Mouse (Mus musculus) small intestine, adult 2 months (tissue): Measurements from ENCODE around the gene Chchd5. TPM values are rescaled to one million over a fixed set of nuclear protein-coding genes. Genes with fewer than 3 reads are reported as not detected.
A peak's percentile ranks its signal among the peaks of the same experiment; 100 is the strongest.

Experiments used
- H3K27ac ChIP-seq: fragments of 200-500 bp; 2 replicates; pipeline ENCODE4 v1.5.1; 2012; ENCODE audit warnings: low read depth, low read length, control low read depth, inconsistent platforms; ENCODE audit not compliant: insufficient read depth
- H3K27me3 ChIP-seq: fragments of 200-500 bp; 2 replicates; pipeline ENCODE4 v1.6.1; 2012; ENCODE audit warnings: mild to moderate bottlenecking, moderate library complexity, low read length, inconsistent platforms; ENCODE audit not compliant: control insufficient read depth, insufficient read depth
- H3K36me3 ChIP-seq: fragments of 200-500 bp; 2 replicates; pipeline ENCODE4 v1.6.1; 2012; ENCODE audit warnings: mild to moderate bottlenecking, low read length, control low read depth, inconsistent platforms; ENCODE audit not compliant: control insufficient read depth, insufficient read depth
- H3K4me1 ChIP-seq: fragments of 200-500 bp; 2 replicates; pipeline ENCODE4 v1.6.1; 2012; ENCODE audit warnings: low read length, inconsistent platforms, mixed read lengths; ENCODE audit not compliant: control insufficient read depth, insufficient read depth, insufficient read length
- H3K4me3 ChIP-seq: fragments of 200-500 bp; 2 replicates; pipeline ENCODE4 v1.5.1; 2012; ENCODE audit warnings: low read depth, mild to moderate bottlenecking, control low read depth, inconsistent platforms, low read length, moderate library complexity
- CTCF ChIP-seq: fragments of 200-500 bp; IDR thresholded peaks from 2 replicates; pipeline ENCODE4 v1.5.1; 2012; ENCODE audit warnings: low read depth, mild to moderate bottlenecking, control low read depth, inconsistent platforms, low read length, moderate library complexity, mixed read lengths; ENCODE audit not compliant: insufficient replicate concordance, insufficient read length; ENCODE audit errors: extremely low read depth
- POLR2A ChIP-seq: fragments of 200-500 bp; IDR thresholded peaks from 2 replicates; pipeline ENCODE4 v1.6.1; 2012; ENCODE audit warnings: low read depth, mild to moderate bottlenecking, control low read depth, inconsistent platforms, low read length, moderate library complexity
- WGBS: fragments of 180-500 bp; shearing (Covaris S2); methylation state at CpG from one replicate; pipeline ENCODE4 v1.1.7; 2018; 5-methylcytosine and 5-hydroxymethylcytosine counted together
- polyA plus RNA-seq: library from polyadenylated mRNA; depleted of rRNA; stranded (reverse); fragments of >200 nt; gene quantifications from 2 replicates; pipeline ENCODE4 v1.2.3, GENCODE M21; 2012

Chchd5 gene
- polyA plus RNA-seq, 1 experiment: 21.0 TPM

- Histone ChIP-seq H3K4me3 (peak overlapping the region; percentile 84), H3K27me3 (no peaks in the 10 kb centered on the region), H3K36me3 (peaks cover 22% of the 10 kb centered on the region), H3K4me1 (peaks cover 10% of the 10 kb centered on the region), H3K27ac (peak overlapping the region; percentile 57)
- no peak for TF ChIP-seq CTCF
- no peak for TF ChIP-seq POLR2A
- 28% methylated on average over 18 of the region's 18 CpGs for WGBS
Measured at GRCm38 (mm10) chr2:129129987-129130545, 566 bp downstream of the Chchd5 start.

- H3K27ac ChIP-seq: no peak overlapping the region
- TF ChIP-seq CTCF (no peak), POLR2A (no peak)
- no peak overlapping the region for H3K4me3 ChIP-seq
- H3K27me3 ChIP-seq: no peaks in the 10 kb centered on the region
- H3K36me3 ChIP-seq: peaks cover 15% of the 10 kb centered on the region
- 97% methylated on average over 2 of the region's 2 CpGs for WGBS
- peaks cover 10% of the 10 kb centered on the region for H3K4me1 ChIP-seq
Measured at GRCm38 (mm10) chr2:129130776-129131175, 1.3 kb downstream of the Chchd5 start.

GRCm38 (mm10) chr2:129132231-129132630, 2.7 kb downstream of the Chchd5 start:
- WGBS: 94% methylated on average over 7 of the region's 7 CpGs
- peaks cover 15% of the 10 kb centered on the region for H3K36me3 ChIP-seq
- H3K4me1 ChIP-seq: peaks cover 10% of the 10 kb centered on the region
- no peaks in the 10 kb centered on the region for H3K27me3 ChIP-seq
- TF ChIP-seq POLR2A: no peak
- no peak overlapping the region for H3K27ac ChIP-seq
- no peak overlapping the region for H3K4me3 ChIP-seq

- H3K4me1 ChIP-seq: peaks cover 10% of the 10 kb centered on the region
- TF ChIP-seq POLR2A (no peak), CTCF (no peak)
- no peak overlapping the region for H3K27ac ChIP-seq
- H3K36me3 ChIP-seq: peaks cover 15% of the 10 kb centered on the region
- no peaks in the 10 kb centered on the region for H3K27me3 ChIP-seq
- 94% methylated on average over 14 of the region's 14 CpGs for WGBS
- H3K4me3 ChIP-seq: no peak overlapping the region
Measured at GRCm38 (mm10) chr2:129133006-129133805, 3.7 kb downstream of the Chchd5 start.

- no peak overlapping the region for H3K4me3 ChIP-seq
- no peak for TF ChIP-seq CTCF
- TF ChIP-seq POLR2A: no peak
- H3K36me3 ChIP-seq: no peaks in the 10 kb centered on the region
- 89% methylated on average over 10 of the region's 10 CpGs for WGBS
- no peaks in the 10 kb centered on the region for H3K4me1 ChIP-seq
- H3K27ac ChIP-seq: no peak overlapping the region
- H3K27me3 ChIP-seq: peaks cover 3% of the 10 kb centered on the region; the same call in 1 of the 2 replicates
Measured at GRCm38 (mm10) chr2:129139906-129140305, 10.4 kb downstream of the Chchd5 start.

- Histone ChIP-seq H3K27ac (no peak overlapping the region), H3K27me3 (no peaks in the 10 kb centered on the region), H3K4me1 (no peaks in the 10 kb centered on the region), H3K4me3 (no peak overlapping the region), H3K36me3 (no peaks in the 10 kb centered on the region)
- TF ChIP-seq POLR2A: no peak
- TF ChIP-seq CTCF: no peak
- WGBS: 72% methylated on average over 2 of the region's 2 CpGs
Measured at GRCm38 (mm10) chr2:129148836-129149235, 19.3 kb downstream of the Chchd5 start.

- Histone ChIP-seq H3K36me3 (no peaks in the 10 kb centered on the region), H3K4me3 (no peak overlapping the region), H3K27ac (no peak overlapping the region), H3K4me1 (no peaks in the 10 kb centered on the region), H3K27me3 (no peaks in the 10 kb centered on the region)
- WGBS: 78% methylated on average over 5 of the region's 5 CpGs
- no peak for TF ChIP-seq POLR2A
- no peak for TF ChIP-seq CTCF
Measured at GRCm38 (mm10) chr2:129150386-129150785, 20.9 kb downstream of the Chchd5 start.
